Mouse (Mus musculus): ENCODE results near the gene Sdk2.

The Sdk2 gene

GRCm38 (mm10) chr11:113991886-113992285, 75.0 kb downstream of the Sdk2 start:
- DNase-seq (ENCODE audit: low spot score in 2 of 2) = no peak

- DNase-seq (ENCODE audit: low spot score in 2 of 2) = no peak
These were observed 76.4 kb downstream of the Sdk2 start for GRCm38 (mm10) chr11:113990466-113990865.

- DNase-seq (ENCODE audit: low spot score in 2 of 2) = no peak
These were observed 76.8 kb downstream of the Sdk2 start for GRCm38 (mm10) chr11:113990065-113990464.

GRCm38 (mm10) chr11:113985826-113986416, 80.9 kb downstream of the Sdk2 start:
- no peak for DNase-seq (ENCODE audit: low spot score in 2 of 2)

- no peak for DNase-seq (ENCODE audit: low spot score in 2 of 2)
These were observed 84.9 kb downstream of the Sdk2 start for GRCm38 (mm10) chr11:113981732-113982503.

GRCm38 (mm10) chr11:113981088-113981487, 85.8 kb downstream of the Sdk2 start:
- DNase-seq (ENCODE audit: low spot score in 2 of 2) = no peak

GRCm38 (mm10) chr11:113978318-113978717, 88.5 kb downstream of the Sdk2 start:
- no peak for DNase-seq (ENCODE audit: low spot score in 2 of 2)

- DNase-seq (ENCODE audit: low spot score in 2 of 2) = no peak
These were observed 91.2 kb downstream of the Sdk2 start for GRCm38 (mm10) chr11:113975667-113975970.

GRCm38 (mm10) chr11:113974876-113975666, 91.8 kb downstream of the Sdk2 start:
- no peak for DNase-seq (ENCODE audit: low spot score in 2 of 2)

GRCm38 (mm10) chr11:113972517-113972872, 94.4 kb downstream of the Sdk2 start:
- no peak for DNase-seq (ENCODE audit: low spot score in 2 of 2)

- no peak for DNase-seq (ENCODE audit: low spot score in 2 of 2)
These were observed 95.0 kb downstream of the Sdk2 start for GRCm38 (mm10) chr11:113971609-113972516.

GRCm38 (mm10) chr11:113970026-113970425, 96.8 kb downstream of the Sdk2 start:
- no peak for DNase-seq (ENCODE audit: low spot score in 2 of 2)

- DNase-seq (ENCODE audit: low spot score in 2 of 2) = no peak
These were observed 101.6 kb downstream of the Sdk2 start for GRCm38 (mm10) chr11:113965214-113965613.

- no peak for DNase-seq (ENCODE audit: low spot score in 2 of 2)
These were observed 104.1 kb downstream of the Sdk2 start for GRCm38 (mm10) chr11:113962751-113963150.

- no peak for DNase-seq (ENCODE audit: low spot score in 2 of 2)
These were observed 115.2 kb downstream of the Sdk2 start for GRCm38 (mm10) chr11:113951616-113951988.

GRCm38 (mm10) chr11:113950904-113951615, 115.8 kb downstream of the Sdk2 start:
- no peak for DNase-seq (ENCODE audit: low spot score in 2 of 2)

GRCm38 (mm10) chr11:113948676-113949075, 118.2 kb downstream of the Sdk2 start:
- DNase-seq (ENCODE audit: low spot score in 2 of 2) = no peak

- DNase-seq (ENCODE audit: low spot score in 2 of 2) = no peak
These were observed 124.6 kb downstream of the Sdk2 start for GRCm38 (mm10) chr11:113942101-113942735.

GRCm38 (mm10) chr11:113933678-113934077, 133.2 kb downstream of the Sdk2 start:
- no peak for DNase-seq (ENCODE audit: low spot score in 2 of 2)

GRCm38 (mm10) chr11:113932909-113933308, 133.9 kb downstream of the Sdk2 start:
- DNase-seq (ENCODE audit: low spot score in 2 of 2) = no peak

- no peak for DNase-seq (ENCODE audit: low spot score in 2 of 2)
These were observed 135.1 kb downstream of the Sdk2 start for GRCm38 (mm10) chr11:113931701-113932100.
